Mouse (Mus musculus) c-Kit-positive CD71-negative TER-119-negative erythroid progenitor cells, embryonic 14.5 days (primary cell): ENCODE data around the gene Secisbp2l.
A peak's percentile ranks its signal among the peaks of the same experiment; 100 is the strongest.

Experiments
- DNase-seq: peaks from one replicate; pipeline ENCODE4 v3.0.0-alpha.2; 2013; ENCODE audit warnings: low read depth

Gene Secisbp2l

DNA sequence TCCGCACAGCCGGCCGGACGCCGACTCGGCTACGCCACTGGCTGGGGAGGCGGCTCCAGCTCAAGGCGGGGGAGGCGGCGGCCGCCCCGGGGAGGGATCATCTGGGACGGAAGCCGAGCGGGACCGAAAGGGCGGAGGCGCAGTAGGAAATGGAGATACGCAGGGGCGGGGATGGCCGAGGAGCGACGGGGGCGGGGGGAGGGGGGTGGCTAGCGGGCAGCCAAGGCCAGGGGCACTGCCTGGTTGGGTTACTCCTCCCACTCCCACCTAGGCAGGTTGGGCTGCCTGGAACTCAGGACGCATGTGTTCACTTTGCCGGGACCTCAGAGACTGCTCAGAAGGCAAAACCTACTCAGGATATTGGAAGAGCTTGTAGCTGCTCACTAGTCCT is at the start of gene Secisbp2l:
Secisbp2l (minus strand) TSS at position 152 of the 391 bp plus-strand sequence.
- peak; percentile 68 for DNase-seq

DNA sequence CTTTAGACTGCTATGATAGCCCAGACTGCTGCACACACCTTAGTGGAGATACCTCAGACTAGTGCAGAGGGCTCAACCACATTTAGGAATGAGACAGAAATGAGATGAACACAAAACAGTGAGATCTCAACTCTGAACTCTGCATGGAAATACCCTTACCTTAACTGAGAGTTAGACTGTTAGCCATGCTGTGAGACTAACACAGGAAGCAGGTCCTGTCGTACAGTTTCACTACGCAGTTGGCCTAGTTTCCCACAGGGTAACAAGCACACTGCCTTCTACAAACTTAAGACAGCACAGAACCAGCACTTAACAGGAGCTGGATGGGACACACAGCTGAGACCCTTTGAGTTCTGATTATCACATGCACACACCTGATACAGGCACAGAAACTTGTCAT is 47.3 kb upstream of the Secisbp2l start:
- no peak for DNase-seq

DNA sequence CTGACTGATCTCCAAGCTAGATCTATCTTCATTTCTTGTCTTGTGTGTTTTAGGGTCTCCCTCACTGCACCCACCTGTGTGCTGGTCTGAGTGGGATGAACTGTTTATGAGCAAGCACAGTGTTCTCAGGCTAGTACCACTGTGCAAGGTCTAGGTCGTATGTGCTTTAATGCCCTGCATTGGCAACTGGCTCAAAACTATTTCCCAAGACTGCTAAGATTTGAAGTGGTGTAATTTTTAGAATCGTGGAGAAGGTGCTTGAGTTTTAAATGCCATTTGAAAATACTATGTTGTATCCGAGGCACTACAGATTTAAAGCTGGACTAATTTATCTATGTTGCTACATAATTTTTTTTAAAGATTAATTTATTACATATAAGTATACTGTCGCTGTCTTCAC is 45.2 kb upstream of the Secisbp2l start:
- DNase-seq: no peak

DNA sequence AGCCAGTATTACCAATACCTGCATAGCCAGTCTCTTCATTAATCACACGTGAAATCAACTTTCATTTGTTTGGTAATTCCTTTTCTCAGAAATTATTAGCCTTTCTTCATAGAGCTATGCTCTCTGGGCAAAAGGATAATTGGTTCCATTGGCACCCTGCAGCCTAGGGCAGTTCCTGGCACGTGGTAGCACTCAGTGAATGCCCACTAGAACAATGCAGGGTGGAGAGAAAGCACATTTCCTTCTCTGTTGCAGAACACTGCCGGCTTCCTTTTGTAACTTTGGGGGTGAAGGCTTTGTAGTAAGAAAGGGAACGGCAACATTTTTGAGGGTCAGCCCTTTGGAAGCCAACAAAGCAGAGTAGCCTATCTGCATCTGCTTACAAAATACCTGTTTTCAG is 43.5 kb upstream of the Secisbp2l start:
- no peak for DNase-seq

DNA sequence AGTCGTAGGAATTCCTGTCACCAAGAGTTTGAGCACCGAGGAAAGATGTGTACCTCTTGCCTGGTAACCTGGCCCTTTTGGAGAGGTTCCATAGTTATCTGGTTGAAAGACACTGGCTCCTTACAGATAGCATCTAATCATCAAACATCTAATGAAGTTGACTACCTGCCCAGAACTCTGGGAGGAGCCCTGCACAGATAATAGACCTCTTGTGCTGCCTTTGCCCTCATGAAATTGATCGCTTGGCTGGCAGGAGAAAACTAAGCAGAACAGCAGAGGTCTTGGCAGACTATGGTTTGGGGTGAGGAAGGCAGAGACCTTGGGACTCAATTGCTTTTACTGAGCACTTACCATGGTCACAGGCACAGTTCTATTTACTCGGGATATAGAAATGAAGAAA is 37.7 kb upstream of the Secisbp2l start:
- no peak for DNase-seq

DNA sequence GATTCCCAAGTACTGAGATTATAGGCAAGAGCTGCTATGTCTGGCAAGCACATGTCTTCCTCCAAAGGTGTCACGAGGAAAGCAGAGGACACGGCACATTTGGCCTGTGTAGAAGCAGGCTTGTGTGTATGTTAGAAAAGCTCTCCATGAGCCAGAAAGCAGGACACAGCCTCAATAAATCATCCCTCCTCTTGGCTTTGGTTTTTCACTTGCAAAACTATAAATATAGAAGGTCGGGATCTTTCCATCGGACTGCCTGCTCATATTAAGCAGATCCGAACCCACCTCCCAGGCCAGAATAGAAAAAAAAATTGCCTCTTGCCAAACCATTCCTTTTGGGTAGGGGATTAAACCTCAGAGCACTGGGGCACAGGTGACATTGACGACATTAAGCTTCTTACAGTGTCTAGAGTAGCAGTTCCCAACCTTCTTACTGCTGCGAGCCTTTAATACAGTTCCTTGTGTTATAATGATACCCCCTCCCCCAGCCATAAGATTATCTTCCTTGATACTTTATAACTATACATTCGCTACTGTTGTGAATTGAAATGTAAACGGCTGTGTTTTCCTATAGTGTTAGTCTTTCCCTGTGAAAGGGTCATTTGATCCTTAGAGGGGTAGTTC is 31.4 kb upstream of the Secisbp2l start:
- no peak for DNase-seq

DNA sequence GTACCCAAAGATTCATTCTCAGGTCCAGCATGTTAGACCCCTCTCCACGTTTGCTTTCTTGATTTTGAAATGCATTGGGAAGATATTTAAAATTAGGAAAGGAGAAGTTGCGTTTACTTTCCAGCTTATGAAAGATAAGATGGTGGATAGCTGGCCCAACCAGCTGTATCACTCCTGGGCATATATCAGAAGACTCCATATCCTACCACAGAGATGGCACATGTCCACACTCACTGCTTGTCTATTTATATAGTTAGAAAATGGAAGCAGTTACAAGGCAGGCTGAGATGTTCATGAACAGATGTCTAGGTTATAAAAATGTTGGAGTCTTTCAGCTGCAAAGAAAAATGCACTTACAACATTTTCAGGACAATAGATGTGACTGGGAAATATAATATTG is 28.7 kb upstream of the Secisbp2l start:
- DNase-seq: no peak

DNA sequence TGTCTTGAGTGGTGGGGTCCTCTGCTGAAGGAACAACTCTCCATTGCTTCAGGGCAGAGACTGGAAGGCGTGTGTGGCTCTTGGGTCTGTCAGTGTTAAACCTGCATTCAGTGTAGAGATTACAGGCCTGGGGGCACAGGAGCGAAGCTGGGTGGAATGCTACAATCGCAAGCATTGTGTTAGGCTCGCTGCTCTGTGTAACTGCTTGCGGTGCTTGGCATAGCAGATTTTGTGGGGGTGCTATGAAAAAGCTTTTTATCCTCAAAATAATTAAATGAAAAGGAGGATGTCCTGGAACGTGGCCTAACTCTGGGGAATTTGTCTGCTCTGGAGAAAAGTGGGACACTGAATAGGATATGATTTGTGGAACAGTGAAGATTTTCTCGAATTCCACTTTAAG is 26.9 kb upstream of the Secisbp2l start:
- DNase-seq: no peak

DNA sequence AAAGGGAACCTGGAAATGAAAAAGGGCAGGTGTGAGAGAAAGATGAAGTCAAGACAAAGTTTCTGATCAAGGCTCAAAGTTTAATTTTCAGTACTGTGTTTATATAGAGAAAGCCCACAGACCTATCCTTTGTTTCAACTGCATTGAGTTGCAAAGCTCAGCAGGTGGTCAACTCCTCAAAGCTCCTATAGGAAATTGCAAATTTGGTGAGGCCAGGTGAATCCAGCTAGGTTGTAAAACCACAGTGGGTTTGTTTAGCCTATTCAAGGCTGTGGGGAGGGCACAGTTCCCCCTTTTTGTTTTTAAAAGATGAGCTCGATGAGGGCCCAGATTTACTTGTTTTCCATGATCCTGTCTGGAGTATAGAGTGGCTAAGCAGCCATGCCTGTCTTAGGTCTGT is 23.2 kb upstream of the Secisbp2l start:
- no peak for DNase-seq

DNA sequence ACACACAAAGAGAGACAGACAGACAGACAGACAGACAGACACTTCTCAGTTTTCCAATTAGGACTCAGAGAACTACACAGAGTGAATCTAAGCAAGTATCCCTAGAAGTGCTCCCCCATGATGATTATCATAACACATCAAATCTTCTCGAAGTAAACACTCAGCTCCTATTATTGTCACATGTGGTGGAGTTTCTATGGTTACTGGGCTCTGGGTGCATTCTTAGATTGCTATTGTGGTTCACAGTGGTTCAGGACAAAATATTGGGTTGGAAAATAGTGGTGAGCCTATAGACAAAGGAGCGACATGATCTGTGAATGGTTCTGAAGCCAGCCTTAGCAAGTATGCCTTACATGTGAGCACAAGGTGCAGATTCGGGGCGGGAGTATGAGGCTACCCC is 19.3 kb upstream of the Secisbp2l start:
- DNase-seq: no peak

DNA sequence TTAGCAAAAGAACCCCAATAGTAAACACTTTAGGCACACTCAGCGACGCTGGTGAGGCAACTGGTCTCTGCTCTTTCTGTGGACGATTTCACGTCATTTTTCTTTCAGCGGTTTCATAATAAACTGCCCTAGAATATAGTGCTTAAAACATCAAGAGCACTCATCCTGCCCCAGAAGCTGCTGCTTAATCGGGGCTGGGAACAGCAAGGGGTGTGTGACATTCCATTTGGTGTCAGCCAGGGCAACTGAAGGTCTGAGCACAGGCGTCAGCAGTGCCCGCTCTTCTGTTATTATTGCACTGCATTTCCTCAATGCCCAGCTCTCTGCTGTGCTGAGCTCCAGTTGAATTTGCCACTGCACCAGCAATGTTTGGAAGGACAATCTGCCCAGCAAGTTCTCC is 18.4 kb upstream of the Secisbp2l start:
- DNase-seq: no peak

DNA sequence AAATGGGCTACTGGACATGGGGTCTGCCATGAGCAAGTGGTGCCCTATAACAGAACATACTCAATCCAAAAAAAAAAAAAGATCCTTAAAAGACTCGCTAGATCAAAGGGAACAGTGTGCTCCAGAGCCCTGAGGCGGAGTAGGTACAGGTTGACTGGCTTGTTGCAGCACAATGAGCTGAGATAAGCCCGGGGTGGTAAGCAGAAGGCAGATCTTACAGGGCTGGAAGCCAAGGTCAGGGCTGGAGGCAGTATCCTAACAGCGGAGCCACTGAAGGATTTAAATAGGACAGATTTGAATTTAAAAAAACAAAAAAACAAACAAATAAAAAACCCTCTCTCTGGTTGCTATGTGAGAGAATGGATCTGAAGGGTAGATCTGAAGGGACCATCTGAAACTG is 17.8 kb upstream of the Secisbp2l start:
- DNase-seq: no peak

DNA sequence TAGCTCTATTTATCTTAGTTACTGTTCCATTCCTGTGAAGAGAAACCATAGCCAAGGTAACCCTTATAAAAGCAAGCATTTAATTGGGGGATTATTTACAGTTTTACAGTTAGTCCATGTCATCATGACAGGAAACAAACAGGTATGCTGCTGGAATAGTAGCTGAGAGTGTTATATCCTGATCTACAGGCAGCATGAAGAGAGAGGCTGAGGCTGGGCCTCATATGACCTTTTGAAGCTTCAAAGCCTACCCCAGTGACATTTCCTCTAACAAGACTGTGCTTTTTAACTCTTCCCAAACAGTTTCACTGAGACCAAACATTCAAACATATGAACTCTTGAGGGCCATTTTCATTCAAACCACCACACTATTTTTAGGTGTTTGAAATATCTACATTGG is 15.2 kb upstream of the Secisbp2l start:
- no peak for DNase-seq

DNA sequence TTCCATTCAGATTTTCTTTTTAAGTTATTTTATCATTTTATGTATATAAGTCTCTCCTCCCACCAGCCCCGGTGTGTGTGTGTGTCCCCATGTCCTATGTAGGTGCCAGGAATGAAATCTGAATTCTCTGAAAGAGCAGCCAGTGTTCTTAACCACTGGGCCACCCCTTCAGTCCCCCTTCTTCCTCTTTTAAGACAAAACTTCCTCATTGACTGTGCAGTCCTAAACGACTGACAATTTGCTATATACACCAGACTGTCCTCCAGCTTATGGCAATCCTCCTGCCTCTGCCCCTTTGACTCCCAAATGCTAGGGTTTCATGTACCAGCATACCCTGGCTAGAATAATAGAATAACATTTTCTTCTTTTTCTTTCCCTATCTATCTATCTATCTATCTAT is 12.4 kb upstream of the Secisbp2l start:
- no peak for DNase-seq

DNA sequence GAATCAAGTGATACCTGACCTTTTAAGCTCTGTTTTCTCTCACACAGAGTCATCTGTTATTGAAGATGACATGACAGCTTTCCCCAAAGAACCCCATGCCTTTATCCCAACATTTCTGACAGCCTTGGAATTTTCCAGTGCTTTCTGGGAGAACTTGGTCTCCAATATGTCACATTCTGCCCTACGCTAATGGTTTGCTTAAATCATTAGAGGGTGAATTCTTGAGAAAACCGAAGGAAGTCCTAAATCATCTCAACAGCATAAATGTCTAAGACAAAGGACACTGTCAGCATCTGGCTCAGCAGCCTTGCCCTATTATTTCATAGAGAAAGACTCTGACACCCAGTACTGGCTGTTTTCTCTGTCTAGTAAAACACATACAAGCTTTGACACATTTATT is 11.5 kb upstream of the Secisbp2l start:
- DNase-seq: no peak

DNA sequence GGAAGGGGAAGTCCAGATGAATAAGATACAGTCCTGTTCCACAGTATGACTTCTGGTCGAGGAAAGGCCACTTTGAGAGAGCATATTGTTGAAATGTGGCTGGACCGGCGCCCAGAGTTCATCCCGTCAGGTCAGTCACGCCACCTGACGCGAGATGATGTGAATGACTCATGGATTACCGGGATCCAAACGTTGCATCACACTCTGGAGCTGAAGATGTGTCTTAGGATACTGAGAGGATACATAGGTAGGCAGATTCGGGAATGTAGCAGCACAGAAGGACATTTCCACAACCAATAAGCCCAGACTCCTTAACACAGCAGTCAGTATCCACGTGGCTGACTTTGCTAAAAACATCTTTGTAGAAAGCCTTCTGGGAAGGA is 10.2 kb upstream of the Secisbp2l start:
- DNase-seq: no peak

DNA sequence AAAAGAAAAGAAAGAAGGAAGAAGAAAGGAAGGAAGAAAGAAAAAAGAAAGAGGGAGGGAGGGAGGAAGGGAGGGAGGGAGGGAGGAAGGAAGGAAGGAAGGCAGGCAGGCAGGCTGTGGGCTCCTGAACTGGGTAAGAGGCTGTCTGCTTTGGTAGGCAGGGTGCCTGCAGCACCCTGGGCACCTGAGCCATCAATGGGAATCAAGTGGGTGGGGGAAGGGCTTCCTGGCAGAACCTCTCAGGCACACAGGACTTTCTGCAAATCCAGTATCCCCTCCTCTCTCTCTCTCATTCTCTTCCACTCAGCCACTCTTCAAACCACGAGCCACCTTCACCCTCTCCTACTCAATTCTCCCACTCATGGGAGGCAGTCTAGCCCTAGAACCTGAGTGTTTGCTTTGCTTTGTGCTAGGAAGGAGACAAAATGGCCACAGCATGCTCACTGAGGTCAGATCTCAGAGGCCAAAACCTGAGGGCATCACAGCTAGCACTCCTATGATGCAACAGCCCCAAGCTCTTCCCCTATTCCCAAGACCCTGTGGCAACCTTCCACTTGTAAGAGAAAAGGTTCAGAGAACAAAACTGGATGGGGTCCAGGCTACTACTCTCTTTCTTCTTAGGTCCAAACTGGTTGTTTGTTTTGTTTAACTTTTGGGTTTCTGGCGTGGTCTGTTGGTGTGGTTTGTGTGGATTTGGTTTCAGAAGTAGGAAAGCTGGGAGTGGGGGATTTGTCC is 9.6 kb upstream of the Secisbp2l start:
- DNase-seq: no peak

DNA sequence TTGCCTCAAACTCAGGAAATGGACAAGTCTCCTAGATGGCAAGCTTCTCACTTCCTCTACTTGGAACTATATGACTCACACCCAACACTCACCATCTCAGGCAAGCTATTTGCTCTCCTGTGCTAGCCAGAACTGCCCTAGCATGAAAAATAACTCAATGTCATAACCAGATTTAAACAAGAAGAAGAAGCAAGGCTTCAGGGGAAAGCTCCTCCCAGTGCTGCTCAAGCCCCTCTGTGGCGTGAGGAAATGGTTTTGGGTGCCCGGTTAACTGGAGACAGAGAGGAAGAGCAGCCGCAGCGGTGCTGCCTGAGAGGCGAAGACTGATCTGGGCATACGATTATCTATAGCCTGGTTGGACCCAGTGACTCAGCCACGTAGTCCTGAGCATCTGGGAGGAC is 8.8 kb upstream of the Secisbp2l start:
- DNase-seq: peak; percentile 47

DNA sequence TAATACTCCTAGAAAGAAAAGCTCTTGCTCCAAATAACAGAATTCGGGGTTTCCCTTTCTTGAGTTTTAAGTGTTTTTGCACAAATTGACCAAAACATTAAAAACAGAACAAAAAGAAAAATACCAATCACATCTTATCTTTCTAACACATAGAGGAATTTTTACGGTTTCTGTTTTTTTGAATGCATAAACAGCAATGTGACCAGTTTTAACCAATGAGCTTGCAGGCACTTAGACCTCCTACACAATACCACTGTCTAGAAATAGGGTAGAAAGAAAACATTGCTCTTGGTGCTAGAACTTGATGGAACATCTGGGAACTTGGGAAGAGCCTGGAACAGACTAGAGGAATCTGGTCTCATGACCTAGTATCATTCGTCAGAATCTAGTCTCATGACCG is 7.6 kb upstream of the Secisbp2l start:
- DNase-seq: no peak

DNA sequence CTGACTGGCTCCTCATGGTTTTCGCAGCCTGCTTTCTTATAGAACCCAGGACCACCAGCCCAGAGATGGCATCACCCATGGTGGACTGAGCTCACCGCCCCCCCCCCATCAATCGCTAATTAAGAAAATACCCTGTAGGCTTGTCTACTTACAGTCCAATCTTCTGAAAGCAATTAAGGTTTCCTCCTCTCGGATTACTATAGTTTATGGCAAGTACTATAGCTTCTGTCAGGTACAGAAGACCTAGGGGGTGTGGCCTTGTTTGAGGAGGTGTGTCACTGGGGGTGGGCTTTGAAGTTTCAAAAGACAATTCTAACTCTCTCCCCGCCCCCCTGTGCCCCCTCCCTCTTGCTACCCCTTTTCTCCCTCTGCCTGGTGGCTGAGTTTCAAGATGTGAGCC is 6.6 kb upstream of the Secisbp2l start:
- no peak for DNase-seq

DNA sequence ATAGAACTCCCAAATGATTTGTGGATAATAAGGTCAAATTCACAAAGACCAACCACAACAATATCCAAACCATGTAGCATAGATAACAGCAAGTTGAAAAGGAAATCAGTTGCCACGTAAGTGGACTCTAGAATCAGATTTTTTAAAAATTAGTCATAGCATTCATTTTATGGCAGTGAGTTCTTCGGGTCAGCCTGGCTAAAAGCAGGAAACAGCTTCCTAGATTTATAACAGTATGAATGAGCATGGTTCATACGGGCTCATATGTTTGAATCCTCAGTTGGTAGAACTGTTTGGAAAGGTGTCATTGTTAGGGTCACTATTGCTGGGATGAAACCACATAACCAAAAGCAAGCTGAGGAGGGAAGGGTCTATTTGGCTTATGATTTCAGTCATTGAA is 6.1 kb upstream of the Secisbp2l start:
- DNase-seq: no peak

DNA sequence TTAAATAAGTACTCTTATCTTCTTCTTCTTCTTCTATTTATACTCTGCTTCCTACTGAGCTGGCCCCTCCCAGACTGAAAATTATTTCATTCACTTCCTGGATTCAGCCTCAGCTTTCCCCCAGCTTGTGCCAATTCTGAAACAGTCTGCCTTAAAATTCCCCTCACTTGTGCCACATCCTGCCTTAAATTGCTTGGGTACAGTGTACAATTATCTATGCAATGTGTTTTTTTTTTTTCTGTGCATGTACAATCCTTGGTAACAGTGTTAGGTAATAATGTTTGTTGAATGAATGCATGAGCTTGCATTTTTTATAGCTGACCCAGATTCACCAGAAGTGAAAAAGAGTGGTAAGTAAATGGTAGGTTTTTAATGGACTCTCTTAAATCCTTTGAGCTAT is 5.7 kb upstream of the Secisbp2l start:
- DNase-seq: no peak

DNA sequence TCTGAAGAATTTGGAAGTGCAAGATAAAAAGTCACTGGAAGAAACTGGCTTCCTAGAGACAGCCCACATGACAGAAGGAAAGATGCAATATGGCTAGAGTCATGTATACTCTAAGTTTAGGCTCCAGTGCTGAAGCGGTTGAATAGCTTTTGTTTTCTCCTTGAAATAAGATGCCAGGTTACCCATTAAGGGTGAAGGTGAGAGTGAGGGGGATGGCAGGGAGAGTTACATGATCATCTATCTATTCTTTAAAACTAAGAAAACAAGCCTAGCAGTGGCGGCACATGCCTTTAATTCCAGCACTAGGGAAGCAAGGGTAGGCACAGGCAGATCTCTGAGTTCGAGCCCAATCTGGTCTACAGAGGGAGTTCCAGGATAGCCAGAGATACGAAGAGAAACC is 2.4 kb upstream of the Secisbp2l start:
- no peak for DNase-seq

DNA sequence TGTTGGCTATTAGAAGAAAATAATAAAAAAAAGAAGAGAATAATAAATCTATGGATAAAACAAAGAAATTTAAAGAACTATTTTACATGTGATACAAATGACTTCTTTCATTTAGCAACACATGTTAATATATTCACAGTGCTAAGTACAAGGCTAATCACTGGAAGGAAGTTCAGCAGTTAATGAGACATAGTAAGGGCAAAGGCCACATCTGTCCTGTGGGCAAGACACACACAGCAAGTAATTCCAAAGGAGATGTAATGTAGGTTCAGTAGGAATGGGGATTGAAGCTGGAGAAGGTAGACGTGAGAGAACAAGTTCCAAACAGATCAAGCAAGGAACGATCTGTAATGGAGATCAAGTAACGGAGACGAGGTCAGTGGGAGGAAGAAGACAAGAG is 1.7 kb upstream of the Secisbp2l start:
- no peak for DNase-seq
